Mouse (Mus musculus) neural tube, embryonic 10.5 days (tissue): ENCODE measurements at regions not wholly inside any gene's neighbourhood (a gene's known extent, or its start where the extent isn't known, plus 50 kb on each side); places are given as distances from the start of the nearest gene placed in this dataset.

ENCODE experiments used
- DNase-seq: peaks from one replicate; pipeline ENCODE4 v3.0.0-alpha.2; 2017; ENCODE audit warnings: low spot score; ENCODE audit errors: extremely low spot score

DNA sequence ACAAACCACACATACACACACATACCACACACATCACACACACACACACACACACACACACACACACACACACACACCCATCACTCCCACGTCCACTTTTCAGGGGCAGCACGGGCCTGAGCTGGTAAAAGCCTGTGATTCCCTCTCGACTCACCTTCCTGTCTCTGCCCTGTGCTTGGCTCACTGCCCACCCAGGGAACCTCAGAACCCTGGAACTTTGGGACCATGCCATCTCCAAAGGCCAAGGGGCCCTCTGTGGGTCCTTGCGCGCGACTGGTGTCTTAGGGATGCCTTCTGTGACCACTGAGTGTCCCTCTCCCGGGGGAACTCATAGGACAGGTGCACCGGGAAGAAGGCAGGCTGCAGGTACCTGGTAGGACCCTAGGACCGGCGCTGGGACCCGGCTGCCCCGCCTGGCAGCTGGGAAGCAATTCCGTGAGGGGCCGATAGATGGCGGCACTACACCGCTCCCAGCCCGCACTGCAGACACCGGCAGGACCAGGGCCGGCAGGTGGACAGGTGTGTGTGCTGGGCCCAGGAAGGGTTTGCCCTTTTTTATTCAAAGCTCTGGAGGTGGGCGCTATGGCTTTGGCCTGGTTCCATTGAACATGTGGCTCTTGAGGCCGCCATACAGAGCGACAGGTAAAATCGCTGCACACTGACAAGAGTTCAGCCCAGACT lies 73.0 kb upstream of the 4931429L15Rik start:
- peak; percentile 73 for DNase-seq

DNA sequence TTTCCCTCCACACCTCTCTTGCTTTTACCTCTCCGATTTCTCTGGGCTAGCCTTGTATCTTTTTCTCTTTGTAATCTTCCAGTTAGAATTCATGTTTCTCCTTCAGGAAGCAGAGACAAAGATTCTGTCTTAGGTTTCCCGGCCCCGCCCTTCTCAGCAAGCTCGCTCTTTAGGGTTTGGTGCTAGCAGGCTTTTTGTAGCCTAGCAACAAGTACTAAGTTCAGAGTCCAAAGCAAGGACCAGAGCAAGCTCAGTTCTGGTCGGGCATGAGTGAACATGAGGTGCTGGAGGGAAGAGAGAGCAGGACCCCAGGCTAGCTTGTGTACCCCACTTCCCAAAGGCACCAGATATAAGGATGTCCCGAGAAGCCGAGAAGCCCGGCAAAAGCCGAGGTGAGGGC lies 70.0 kb upstream of the 4931429L15Rik start:
- peak; percentile 33 for DNase-seq

DNA sequence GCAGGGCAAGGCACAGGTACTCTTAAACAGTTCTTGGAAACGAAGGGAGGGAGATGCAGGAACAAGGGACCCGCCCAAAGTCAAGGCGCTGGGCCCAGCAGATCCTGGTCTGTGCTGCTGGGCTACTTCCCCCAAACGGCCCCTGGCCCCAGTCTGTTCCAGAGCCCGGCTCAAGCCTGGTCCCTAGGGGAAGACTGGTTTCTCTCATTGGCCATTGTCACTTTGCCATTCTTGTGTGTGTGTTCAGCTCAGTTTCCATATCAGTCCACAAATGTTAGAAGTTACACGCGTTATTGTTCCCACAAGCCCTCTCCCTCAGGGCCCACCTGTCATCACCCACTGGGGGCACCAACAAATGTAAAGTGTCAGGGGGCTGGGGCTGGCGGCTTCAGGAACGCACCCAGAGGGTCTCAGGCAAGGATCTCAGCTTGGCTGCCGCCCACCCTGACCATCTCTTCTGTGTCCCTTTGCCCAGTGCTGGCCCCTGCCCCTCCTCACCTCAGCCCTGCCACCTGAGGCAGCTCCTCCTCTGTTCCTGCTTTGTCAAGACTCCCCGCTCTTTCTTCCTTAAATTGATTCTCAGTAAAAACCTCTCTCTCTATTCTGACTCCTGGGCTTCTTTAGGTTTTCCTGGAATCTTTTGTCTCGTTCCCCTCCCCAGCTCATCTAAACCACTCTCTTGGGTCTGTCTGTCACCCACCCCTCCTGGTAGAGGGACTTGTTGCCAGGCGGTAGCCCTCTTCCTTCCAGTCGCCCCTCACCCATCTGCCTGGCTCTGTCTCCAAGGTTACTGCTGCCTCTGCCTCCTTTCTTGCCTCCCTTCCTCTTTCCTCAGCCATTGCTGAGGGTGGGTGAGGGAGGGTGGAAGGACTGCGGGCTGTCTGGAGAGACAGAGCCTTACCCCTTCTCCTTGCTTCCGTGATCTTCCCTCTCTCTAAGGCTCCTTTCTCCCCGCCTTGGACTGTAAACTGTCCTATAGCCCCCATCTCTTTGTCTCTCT lies 69.2 kb upstream of the 4931429L15Rik start:
- DNase-seq, result peak; percentile 64

GRCm38 (mm10) chr9:46386333-46386732 lies 66.5 kb upstream of the 4931429L15Rik start:
- DNase-seq, result no peak

DNA sequence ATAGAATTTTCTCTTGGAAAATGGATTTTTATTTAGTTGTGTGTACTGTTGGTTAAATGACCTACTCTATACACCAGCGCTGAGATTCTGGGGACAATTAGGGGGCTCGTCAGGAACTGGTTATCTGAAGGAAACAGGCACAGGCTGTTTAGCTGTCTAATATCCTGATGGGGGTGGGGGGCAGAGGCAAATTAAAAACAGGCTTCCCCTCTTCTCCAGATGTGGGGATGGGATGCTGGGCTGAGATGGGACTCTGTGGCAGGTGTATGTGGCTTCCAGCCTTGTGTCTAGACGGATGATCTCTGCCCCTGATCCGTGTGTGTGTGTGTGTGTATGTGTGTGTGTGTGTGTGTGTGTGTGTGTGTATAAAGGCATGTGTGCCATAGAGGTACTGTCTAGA lies 61.6 kb upstream of the 4931429L15Rik start:
- no peak for DNase-seq

DNA sequence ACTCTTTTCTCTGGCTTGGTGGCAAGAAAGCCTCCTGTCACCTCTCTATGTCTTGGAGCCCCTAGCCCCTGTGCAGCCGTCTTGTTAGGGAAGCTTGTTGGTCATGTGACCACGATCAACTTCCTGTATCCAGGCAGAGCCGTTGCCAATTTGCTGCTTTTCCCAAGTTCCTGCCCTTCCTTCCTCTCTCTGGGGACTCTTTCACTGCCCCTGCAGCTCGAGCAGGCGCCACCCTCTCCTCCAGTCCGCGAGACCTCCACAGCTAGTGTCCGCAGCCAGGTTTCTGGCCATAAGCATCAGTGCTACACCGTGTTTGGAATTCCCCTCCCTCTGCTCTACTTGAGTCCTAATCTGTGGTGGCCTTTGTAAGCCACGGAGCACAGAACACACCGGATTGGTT lies 59.7 kb upstream of the 4931429L15Rik start:
- no peak for DNase-seq

DNA sequence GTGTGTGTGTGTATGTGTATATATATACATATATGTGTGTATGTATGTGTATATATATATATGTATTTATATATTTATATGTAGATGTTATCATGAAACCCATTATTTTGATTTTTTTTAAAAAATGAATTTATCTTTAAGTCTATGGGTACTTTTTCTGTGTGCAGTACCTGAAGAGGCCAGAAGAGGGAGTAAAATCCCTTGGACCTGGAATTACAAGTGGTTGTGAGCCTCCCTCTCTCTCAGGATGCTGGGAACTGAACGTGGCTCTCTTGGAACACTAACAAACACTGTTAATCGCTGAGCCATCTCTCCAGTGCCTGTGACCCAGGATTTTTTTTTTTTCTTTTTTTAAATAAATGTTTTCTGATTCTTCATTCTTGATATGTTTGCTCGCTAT lies 58.6 kb upstream of the 4931429L15Rik start:
- DNase-seq, result no peak
